Mouse (Mus musculus): ENCODE results near the gene Rpl14. TPM values are rescaled to one million over a fixed set of nuclear protein-coding genes. Genes with fewer than 3 reads are reported as not detected.

The Rpl14 gene
- total RNA-seq, 1 experiment = 1,546 TPM

- DNase-seq (ENCODE audit: low read depth, low spot score) = no peak
- no peak overlapping the region for H3K4me3 ChIP-seq (ENCODE audit: insufficient read depth in 1 of 2, low read depth in 1 of 2, low read length in 2 of 2, poor library complexity in 1 of 2, severe bottlenecking in 1 of 2)
- in situ Hi-C loops (cut with MboI; ENCODE audit: low sequenced_read_pairs in 2 of 2, unreplicated experiment in 2 of 2) = no loop called here
- H3K27ac ChIP-seq (ENCODE audit: insufficient read depth, low read depth, low read length, poor library complexity, severe bottlenecking) = no peak overlapping the region; the same call in 1 of the 2 replicates
- TF ChIP-seq ZC3H11A (IDR thresholded peaks at IDR 0.05; ENCODE audit: borderline replicate concordance, low read depth, low read length) = no peak
- TF ChIP-seq HCFC1 (IDR thresholded peaks at IDR 0.05; ENCODE audit: borderline replicate concordance, insufficient read depth, low read length) = no peak
- TF ChIP-seq ZNF384 (IDR thresholded peaks at IDR 0.05; ENCODE audit: low read depth, low read length) = no peak
- no peak for TF ChIP-seq CHD2 (IDR thresholded peaks at IDR 0.05; ENCODE audit: low read depth, low read length)
- no peak for TF ChIP-seq MAFK (IDR thresholded peaks at IDR 0.05; ENCODE audit: insufficient read depth, low read depth, low read length)
- no peaks in the 10 kb centered on the region for H3K36me3 ChIP-seq (ENCODE audit: control insufficient read depth, insufficient read depth, low read length, poor library complexity, severe bottlenecking)
- H3K9ac ChIP-seq (ENCODE audit: insufficient read depth, low read depth, low read length, poor library complexity, severe bottlenecking) = no peak overlapping the region
- peaks cover 0 to 11% of the 10 kb centered on the region in 2 experiments; a peak in 1 of 4 replicates for H3K4me1 ChIP-seq (ENCODE audit: control insufficient read depth in 2 of 2, insufficient read depth in 2 of 2, low read length in 2 of 2, poor library complexity in 1 of 2)
- no peaks in the 10 kb centered on the region for H3K9me3 ChIP-seq (ENCODE audit: control insufficient read depth, insufficient read depth, low read depth, low read length)
These were observed 22.3 kb downstream of the Rpl14 start for GRCm38 (mm10) chr9:120593383-120594101.

GRCm38 (mm10) chr9:120594839-120595238 is 23.6 kb downstream of the Rpl14 start:
- H3K9me3 ChIP-seq (ENCODE audit: control insufficient read depth, insufficient read depth, low read depth, low read length) = no peaks in the 10 kb centered on the region
- no peak for DNase-seq (ENCODE audit: low read depth, low spot score)
- in situ Hi-C loops (cut with MboI; ENCODE audit: low sequenced_read_pairs in 2 of 2, unreplicated experiment in 2 of 2) = no loop called here
- TF ChIP-seq ZNF384 (IDR thresholded peaks at IDR 0.05; ENCODE audit: low read depth, low read length) = no peak
- no peak for TF ChIP-seq MAFK (IDR thresholded peaks at IDR 0.05; ENCODE audit: insufficient read depth, low read depth, low read length)
- TF ChIP-seq HCFC1 (IDR thresholded peaks at IDR 0.05; ENCODE audit: borderline replicate concordance, insufficient read depth, low read length) = no peak
- TF ChIP-seq ZC3H11A (IDR thresholded peaks at IDR 0.05; ENCODE audit: borderline replicate concordance, low read depth, low read length) = no peak
- TF ChIP-seq CHD2 (IDR thresholded peaks at IDR 0.05; ENCODE audit: low read depth, low read length) = no peak
- H3K4me3 ChIP-seq (ENCODE audit: insufficient read depth in 1 of 2, low read depth in 1 of 2, low read length in 2 of 2, poor library complexity in 1 of 2, severe bottlenecking in 1 of 2) = no peak overlapping the region
- H3K36me3 ChIP-seq (ENCODE audit: control insufficient read depth, insufficient read depth, low read length, poor library complexity, severe bottlenecking) = no peaks in the 10 kb centered on the region
- H3K9ac ChIP-seq (ENCODE audit: insufficient read depth, low read depth, low read length, poor library complexity, severe bottlenecking) = no peak overlapping the region
- no peak overlapping the region for H3K27ac ChIP-seq (ENCODE audit: insufficient read depth, low read depth, low read length, poor library complexity, severe bottlenecking)
- peaks cover 0 to 11% of the 10 kb centered on the region in 2 experiments; a peak in 1 of 4 replicates for H3K4me1 ChIP-seq (ENCODE audit: control insufficient read depth in 2 of 2, insufficient read depth in 2 of 2, low read length in 2 of 2, poor library complexity in 1 of 2)

DNA sequence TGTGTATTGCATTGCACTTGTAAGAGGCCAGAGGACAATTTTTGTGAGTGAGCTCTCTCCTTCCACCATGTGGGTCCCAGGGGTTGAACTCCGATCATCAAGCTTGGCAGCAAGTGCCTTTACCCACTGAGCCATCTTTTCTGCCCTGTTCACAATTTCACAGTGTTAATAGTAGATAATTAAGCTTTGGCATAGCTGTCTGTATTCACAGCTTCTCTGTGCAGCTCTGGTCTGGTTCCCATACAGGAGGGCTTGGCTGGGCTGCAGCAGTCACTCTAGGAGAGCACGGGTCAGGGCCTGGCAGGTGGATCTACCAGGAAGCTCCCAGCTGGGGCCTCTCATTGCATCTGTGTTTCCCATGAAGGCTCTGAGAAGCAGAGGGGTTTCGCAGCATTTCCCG is 24.1 kb downstream of the Rpl14 start:
- no peak overlapping the region for H3K9ac ChIP-seq (ENCODE audit: insufficient read depth, low read depth, low read length, poor library complexity, severe bottlenecking)
- no peaks in the 10 kb centered on the region for H3K9me3 ChIP-seq (ENCODE audit: control insufficient read depth, insufficient read depth, low read depth, low read length)
- peaks cover 0 to 11% of the 10 kb centered on the region in 2 experiments; a peak in 1 of 4 replicates for H3K4me1 ChIP-seq (ENCODE audit: control insufficient read depth in 2 of 2, insufficient read depth in 2 of 2, low read length in 2 of 2, poor library complexity in 1 of 2)
- H3K36me3 ChIP-seq (ENCODE audit: control insufficient read depth, insufficient read depth, low read length, poor library complexity, severe bottlenecking) = no peaks in the 10 kb centered on the region
- H3K27ac ChIP-seq (ENCODE audit: insufficient read depth, low read depth, low read length, poor library complexity, severe bottlenecking) = no peak overlapping the region
- TF ChIP-seq MAFK (IDR thresholded peaks at IDR 0.05; ENCODE audit: insufficient read depth, low read depth, low read length) = no peak
- no peak for TF ChIP-seq HCFC1 (IDR thresholded peaks at IDR 0.05; ENCODE audit: borderline replicate concordance, insufficient read depth, low read length)
- TF ChIP-seq CHD2 (IDR thresholded peaks at IDR 0.05; ENCODE audit: low read depth, low read length) = no peak
- TF ChIP-seq ZC3H11A (IDR thresholded peaks at IDR 0.05; ENCODE audit: borderline replicate concordance, low read depth, low read length) = no peak
- DNase-seq (ENCODE audit: low read depth, low spot score) = no peak
- H3K4me3 ChIP-seq (ENCODE audit: insufficient read depth in 1 of 2, low read depth in 1 of 2, low read length in 2 of 2, poor library complexity in 1 of 2, severe bottlenecking in 1 of 2) = no peak overlapping the region
- in situ Hi-C loops (cut with MboI; ENCODE audit: low sequenced_read_pairs in 2 of 2, unreplicated experiment in 2 of 2) = no loop called here

DNA sequence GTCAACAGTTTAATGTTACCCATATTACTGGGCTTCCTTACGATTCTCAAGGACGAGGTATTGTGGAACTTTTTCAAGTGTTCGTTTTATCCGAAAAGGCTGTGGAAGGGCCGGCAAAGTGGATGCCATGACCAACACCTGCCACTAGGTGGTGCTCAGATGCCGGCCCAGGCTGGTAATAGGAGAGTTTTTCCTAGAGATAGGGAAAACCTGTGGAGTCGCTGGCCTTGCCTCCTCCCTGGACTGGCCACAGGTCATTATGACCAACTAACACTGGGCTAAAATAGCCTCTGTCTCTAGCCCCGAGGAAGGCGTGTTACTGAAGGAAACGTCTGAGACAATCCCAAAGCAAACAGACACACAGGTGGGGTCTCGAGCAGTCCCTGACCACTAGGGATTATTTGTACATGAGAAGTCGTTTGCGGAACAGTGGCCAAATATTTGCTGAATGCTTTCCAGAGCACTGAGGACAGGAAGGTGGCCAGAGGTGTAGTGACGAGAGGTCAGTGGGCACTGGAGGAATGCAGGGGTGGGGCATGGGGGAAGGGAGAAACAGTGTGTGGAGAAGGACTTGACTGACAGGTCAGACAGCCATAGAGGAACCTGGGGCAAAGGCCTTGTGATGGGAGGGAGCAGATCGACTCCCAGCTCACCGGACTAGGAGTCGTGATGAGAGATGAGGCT is 30.4 kb downstream of the Rpl14 start:
- 0 out of 2 replicates have a peak, but pooled peaks have one; percentile 39 for TF ChIP-seq CHD2 (IDR thresholded peaks at IDR 0.05; ENCODE audit: low read depth, low read length)
- no peak for TF ChIP-seq HCFC1 (IDR thresholded peaks at IDR 0.05; ENCODE audit: borderline replicate concordance, insufficient read depth, low read length)
- no peak for TF ChIP-seq MAFK (IDR thresholded peaks at IDR 0.05; ENCODE audit: insufficient read depth, low read depth, low read length)
- TF ChIP-seq ZNF384 (IDR thresholded peaks at IDR 0.05; ENCODE audit: low read depth, low read length) = no peak
- TF ChIP-seq ZC3H11A (IDR thresholded peaks at IDR 0.05; ENCODE audit: borderline replicate concordance, low read depth, low read length) = peak; percentile 82
- H3K36me3 ChIP-seq (ENCODE audit: control insufficient read depth, insufficient read depth, low read length, poor library complexity, severe bottlenecking) = no peaks in the 10 kb centered on the region
- in situ Hi-C loops (cut with MboI; ENCODE audit: low sequenced_read_pairs in 2 of 2, unreplicated experiment in 2 of 2) = no loop called here
- no peak for DNase-seq (ENCODE audit: low read depth, low spot score)
- peaks cover 2 to 12% of the 10 kb centered on the region in 2 experiments; a peak in 2 of 4 replicates for H3K4me1 ChIP-seq (ENCODE audit: control insufficient read depth in 2 of 2, insufficient read depth in 2 of 2, low read length in 2 of 2, poor library complexity in 1 of 2)
- no peaks in the 10 kb centered on the region for H3K9me3 ChIP-seq (ENCODE audit: control insufficient read depth, insufficient read depth, low read depth, low read length)
- H3K4me3 ChIP-seq (ENCODE audit: insufficient read depth in 1 of 2, low read depth in 1 of 2, low read length in 2 of 2, poor library complexity in 1 of 2, severe bottlenecking in 1 of 2) = no peak overlapping the region; a peak in 2 of 4 replicates
- H3K9ac ChIP-seq (ENCODE audit: insufficient read depth, low read depth, low read length, poor library complexity, severe bottlenecking) = no peak overlapping the region
- H3K27ac ChIP-seq (ENCODE audit: insufficient read depth, low read depth, low read length, poor library complexity, severe bottlenecking) = no peak overlapping the region

All from ES-E14 (cell line).